Mouse (Mus musculus) megakaryocyte, embryonic 14.5 days (primary cell): ENCODE results near the gene Cpm.

Experiments used
- FLI1 ChIP-seq: IDR thresholded peaks from 2 replicates; pipeline ENCODE4 v1.6.1; 2012; ENCODE audit warnings: low read length, inconsistent platforms, mixed read lengths
- GATA1 ChIP-seq: IDR thresholded peaks from 3 replicates; pipeline ENCODE4 v1.6.1; 2012; ENCODE audit warnings: mixed read lengths, low read length, inconsistent platforms, borderline replicate concordance

DNA sequence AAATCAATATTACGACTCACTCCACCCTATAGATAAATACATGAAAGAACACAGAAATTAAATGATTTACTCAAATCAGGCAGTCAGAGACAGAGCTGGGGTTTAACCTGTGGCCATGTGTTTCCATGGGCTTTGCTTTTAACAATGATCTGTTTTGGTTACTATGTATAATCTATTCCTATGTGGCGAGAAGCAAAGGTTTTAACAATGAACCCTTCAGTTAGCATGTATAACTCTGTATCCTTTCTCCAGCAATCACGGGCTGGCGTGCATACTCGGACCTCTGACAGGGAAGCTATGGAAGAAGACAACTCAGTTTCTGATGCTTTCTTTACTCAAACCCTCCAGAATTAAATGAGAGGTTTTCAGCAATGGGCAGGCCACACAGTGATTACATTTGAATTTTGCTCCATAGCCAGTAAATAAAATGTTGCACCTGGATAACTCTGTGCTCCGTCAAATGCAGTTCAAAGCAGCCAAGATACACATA is 13.1 kb upstream of the Cpm start:
- no peak for TF ChIP-seq GATA1
- TF ChIP-seq FLI1, result no peak
